Mouse (Mus musculus) kidney, postnatal 25 days (tissue): ENCODE results near the gene Hes7.

Experiments used
- DNase-seq, 2 experiments: peaks; one replicate each; pipeline ENCODE4 v3.0.0; 2021; ENCODE audit warnings: mixed read lengths in 2 of 2

Hes7 gene

GRCm38 (mm10) chr11:69101604-69102402 lies 18.4 kb upstream of the Hes7 start:
- DNase-seq, result peak in 1 of 2 experiments; percentile 42

- DNase-seq, result peak in 1 of 2 experiments; percentile 44
Observed at GRCm38 (mm10) chr11:69102403-69102725, 17.8 kb upstream of the Hes7 start.

GRCm38 (mm10) chr11:69103121-69103520 lies 17.1 kb upstream of the Hes7 start:
- DNase-seq, result peak in 1 of 2 experiments; percentile 39

DNA sequence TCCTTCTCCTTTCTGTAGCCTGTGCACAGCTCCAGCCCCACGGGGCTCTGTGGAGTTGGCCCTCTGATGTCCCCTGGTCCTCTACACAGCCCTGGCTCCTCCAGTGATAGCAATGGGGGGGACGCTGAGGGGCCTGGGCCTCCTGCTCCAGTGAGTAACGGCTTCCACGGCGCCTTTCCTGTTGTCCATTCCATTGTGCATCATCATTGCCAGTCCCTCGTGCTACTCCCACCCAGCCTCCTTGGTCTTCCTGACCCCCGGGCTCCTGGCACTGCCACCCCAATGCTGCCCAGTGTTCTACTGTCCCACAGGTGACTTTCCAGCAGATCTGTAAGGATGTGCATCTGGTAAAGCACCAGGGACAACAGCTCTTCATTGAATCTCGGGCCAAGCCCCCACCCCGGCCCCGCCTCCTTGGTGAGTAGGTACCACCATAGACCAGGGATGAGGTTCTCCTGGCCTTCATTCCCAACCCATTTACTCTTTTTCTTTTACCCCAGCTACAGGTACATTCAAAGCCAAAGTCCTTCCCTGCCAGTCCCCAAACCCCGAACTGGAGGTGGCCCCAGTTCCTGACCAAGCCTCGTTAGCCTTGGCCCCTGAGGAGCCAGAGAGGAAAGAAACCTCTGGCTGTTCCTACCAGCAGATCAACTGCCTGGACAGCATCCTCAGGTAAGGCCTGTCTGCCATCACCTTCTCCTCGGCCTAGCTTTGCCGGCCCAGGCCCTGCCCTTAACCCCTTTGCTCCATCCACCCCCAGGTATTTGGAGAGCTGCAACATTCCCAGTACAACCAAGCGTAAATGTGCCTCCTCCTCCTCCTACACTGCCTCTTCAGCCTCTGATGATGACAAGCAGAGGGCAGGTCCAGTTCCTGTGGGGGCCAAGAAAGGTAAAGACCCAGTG lies 16.4 kb upstream of the Hes7 start:
- peak in 1 of 2 experiments; percentile 48 for DNase-seq

DNA sequence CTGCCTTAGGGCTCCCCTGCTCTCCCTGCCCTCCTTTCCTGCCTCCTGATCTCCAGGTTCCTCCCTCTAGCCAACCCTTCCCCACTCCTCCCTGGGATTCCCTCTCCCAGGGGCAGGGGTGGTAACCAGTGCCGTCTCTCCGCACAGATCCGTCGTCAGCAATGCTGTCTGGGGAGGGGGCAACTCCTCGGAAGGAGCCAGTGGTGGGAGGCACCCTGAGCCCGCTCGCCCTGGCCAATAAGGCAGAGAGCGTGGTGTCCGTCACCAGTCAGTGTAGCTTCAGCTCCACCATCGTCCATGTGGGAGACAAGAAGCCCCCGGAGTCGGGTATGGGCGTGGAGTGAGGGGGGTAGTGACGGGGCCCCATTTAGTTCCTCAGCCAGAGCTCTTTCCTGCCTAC lies 15.7 kb upstream of the Hes7 start:
- peak in 1 of 2 experiments; percentile 50 for DNase-seq

- DNase-seq, result peak in 1 of 2 experiments; percentile 39
Observed at GRCm38 (mm10) chr11:69105227-69105626, 15.0 kb upstream of the Hes7 start.

DNA sequence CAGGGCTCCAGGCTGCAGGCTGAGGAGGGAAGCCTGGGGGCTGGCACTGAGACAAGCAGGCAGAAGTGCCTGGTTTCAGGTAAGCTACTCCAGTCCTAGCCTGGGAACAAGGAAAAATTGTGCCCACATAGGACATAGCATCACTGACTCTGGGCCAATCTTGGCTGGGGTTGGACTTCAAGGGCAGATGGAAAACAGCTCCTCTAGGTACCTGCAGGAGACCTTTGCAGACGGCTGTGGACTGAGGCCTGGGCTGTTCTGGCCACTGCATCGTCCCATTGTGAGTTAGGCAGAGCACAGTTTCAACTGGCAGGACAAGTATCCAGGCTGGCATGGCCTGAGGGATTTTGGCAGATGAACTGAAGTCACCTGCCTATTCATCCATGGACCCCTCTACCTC lies 14.4 kb upstream of the Hes7 start:
- DNase-seq, result peak in 1 of 2 experiments; percentile 43

DNA sequence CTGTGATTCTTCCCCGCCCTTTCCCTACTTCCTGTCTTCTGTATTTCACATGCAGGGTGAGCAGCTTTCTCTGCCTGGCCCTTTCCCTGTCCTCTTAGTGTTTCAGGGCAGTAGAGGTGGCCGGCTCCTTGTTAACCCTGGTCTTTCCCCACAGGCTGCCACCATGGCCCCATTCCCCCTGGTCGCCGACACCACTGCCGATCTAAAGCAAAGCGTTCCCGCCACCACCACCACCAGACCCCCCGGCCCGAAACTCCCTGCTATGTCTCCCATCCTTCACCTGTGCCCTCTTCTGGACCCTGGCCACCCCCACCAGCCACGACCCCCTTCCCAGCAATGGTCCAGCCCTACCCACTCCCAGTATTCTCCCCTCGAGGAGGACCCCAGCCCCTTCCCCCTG lies 13.9 kb upstream of the Hes7 start:
- peak in 1 of 2 experiments; percentile 54 for DNase-seq

DNA sequence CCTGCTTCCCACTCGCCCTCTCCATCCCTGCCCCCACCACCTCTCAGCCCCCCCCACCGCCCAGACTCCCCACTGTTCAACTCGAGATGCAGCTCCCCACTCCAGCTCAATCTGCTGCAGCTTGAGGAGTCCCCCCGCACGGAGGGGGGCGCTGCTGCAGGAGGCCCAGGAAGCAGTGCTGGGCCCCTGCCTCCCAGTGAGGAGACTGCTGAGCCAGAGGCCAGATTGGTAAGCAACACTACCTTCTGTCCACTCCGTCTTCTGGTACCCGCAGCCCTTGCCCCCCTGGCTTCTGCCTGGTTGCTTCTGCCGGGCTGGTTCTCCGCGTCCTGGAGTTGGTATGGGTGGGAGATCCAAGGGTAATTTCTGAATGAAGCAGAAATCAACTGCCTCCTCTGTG lies 13.4 kb upstream of the Hes7 start:
- peak in 1 of 2 experiments; percentile 44 for DNase-seq

- peak in 1 of 2 experiments; percentile 50 for DNase-seq
Observed at GRCm38 (mm10) chr11:69107676-69108075, 12.5 kb upstream of the Hes7 start.

GRCm38 (mm10) chr11:69108223-69108622 lies 12.0 kb upstream of the Hes7 start:
- DNase-seq, result peak in 1 of 2 experiments; percentile 50

- DNase-seq, result peak in 1 of 2 experiments; percentile 54
Observed at GRCm38 (mm10) chr11:69109032-69109900, 10.9 kb upstream of the Hes7 start.

DNA sequence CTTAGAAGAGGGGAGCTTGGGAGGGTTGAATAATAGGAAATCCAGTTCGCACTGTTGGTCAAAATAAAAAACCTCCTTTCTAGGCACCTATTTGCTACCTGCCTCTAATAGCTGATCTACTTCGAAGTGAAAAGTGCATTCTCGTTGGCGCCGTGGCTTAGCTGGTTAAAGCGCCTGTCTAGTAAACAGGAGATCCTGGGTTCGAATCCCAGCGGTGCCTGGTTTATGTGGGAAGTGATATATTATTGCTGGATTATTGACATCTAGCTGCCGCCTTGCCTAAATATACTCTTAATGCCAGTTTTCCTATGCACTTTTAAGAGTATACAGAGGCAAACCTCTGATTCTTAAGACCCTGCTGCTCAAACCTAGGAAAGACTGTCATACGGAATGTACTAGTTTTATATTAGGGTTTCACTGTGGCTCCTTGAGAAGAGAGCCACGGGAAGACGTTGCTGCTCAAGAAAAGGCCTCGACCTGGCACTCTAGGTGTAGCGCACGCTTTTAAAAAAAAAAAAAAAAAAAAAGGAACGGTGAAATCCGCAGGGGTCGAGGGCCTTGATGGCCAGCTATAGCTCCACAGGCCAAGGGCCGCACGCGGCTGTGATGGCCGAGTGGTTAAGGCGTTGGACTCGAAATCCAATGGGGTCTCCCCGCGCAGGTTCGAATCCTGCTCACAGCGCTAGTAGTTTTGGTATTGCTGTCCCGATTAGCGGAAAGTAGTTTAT lies 9.7 kb upstream of the Hes7 start:
- peak; percentile 93 to 95 for DNase-seq

GRCm38 (mm10) chr11:69111051-69111810 lies 9.0 kb upstream of the Hes7 start:
- peak in 1 of 2 experiments; percentile 34 for DNase-seq

DNA sequence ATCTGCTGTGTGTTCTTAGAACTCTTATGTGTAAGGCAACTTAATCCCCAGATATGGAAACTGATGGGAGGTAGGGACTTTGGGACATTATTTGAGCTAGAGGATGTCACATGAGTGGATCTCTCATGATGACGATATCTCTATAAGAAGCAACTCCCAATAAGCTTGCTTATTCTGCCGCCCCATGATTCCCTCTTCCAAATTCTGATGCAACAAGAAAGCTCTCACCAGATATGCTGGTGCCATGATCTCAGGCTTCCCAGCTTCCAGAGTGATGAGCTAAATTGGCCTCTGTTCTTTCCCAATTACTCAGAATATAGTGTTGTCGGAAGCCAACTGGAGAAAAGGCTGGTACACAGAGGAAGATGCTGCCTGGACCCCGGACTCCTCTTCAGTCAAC lies 8.3 kb upstream of the Hes7 start:
- no peak for DNase-seq

DNA sequence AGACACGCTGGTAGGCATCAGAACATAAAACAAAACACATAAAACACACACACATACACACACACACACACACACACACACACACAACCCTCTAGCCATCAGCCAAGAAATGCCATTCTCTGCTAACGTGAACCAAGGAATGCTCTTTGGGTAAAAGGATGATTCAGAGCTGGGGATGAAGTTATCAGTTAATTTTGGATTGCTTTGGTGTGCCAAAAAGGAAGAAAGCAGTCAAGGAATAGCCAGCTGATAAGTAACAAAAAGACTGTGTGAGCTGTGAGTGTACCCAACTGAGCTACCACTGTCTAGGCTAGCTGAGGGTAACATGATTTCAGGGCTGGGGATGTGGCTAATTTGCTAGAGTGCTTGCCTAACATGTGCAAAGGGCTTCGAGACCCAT lies 6.2 kb upstream of the Hes7 start:
- peak in 1 of 2 experiments; percentile 26 for DNase-seq

- no peak for DNase-seq
Observed at GRCm38 (mm10) chr11:69114621-69115020, 5.6 kb upstream of the Hes7 start.

- peak in 1 of 2 experiments; percentile 27 for DNase-seq
Observed at GRCm38 (mm10) chr11:69116843-69117242, 3.4 kb upstream of the Hes7 start.

DNA sequence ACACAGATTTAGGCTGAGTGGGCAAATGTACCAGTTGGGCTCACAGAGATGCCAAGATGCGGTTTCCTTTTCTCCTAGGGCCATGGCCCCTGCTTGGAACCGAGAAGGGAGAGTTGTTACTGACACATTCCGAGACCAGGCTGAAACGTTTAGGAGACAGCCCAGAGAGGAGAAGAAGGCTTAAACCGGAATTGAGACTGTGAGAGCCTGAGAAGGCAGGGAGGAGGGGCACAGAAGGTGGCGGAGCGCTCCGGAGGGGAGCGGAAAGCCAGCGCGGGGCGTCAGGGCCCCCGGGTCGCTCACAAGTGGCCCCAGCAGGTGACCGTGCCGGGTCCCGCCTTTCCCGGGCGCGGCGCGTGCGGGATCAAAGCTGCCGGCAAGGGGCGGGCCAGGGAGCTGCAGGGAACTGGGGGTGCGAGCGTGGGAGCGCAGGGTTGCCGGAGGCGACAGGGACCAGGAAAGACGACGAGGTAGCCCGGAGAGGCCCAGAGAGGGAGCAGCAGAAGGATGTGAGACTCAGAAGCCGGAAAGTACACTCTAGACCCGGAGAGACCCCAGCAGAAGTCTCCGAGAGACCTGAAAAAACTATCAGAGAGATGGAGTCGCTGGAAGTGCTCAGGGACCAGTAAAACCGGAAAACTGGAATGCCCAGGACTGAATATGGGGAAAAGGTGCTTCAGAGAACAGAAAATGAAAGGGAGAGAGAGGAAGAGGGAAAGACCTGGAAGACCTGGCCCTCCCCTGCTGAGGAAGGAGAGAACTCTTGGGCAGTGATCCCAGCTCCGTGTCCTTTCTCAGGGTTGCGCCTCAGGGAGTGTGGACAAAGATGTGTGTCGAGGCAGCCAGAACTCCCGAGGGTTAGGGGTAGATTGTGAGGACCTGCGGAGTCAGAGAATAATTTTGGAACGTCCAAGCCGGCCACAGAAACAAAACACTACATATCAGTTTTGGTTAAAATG lies 2.2 kb upstream of the Hes7 start:
- DNase-seq, result peak; percentile 53 to 84

GRCm38 (mm10) chr11:69118765-69119164 lies 1.4 kb upstream of the Hes7 start:
- DNase-seq, result peak; percentile 78 to 93
